In the genomic region with DNA sequence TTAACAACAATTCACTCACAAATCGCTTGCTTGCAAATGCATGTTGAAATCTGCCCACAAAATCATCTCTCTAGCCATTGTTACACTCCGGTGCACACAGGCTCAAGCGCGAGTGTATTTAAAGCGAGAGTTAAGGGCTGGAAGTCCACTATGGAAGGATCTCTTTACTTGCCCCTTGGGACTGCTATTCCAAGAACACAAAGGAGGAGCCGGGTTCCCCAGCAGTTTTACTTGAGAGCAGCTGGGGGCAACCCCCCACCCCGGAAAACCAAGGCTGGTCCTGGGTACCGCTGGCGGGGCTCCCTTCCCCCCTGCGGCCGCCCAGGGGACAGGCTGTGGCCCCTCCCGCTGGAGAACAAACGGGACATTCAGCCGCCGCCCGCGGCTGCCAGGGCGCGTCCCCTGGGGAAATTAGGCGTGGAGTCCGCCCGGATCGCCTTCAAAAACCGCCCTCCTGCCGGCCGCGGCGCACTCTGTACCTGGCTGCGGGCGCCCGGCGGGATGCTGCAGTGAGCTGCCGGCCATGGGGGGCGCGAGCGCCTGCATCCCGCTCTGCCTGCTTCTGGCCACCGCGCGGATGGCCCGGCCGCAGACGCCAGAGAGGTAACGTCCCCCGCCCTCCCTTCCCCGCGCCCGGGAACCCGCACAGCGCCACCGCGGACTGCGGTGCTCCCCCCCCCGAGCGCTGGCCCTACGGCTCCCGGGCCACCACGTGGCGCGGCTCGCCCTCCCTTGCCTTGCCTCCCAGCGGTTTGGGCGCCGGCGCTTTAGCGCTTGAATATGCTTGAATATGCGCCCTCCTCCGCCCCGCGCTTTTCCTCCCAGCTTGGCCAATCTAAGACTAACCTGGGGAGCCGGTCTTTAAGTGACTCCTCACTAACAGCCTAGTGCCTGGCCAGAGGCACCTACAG, we compare ENCODE assay signal across 9 mouse cellular contexts. TPM values are rescaled to one million over a fixed set of nuclear protein-coding genes. Genes with fewer than 3 reads are reported as not detected.
DNase-seq lines count a peak whose midpoint lies in the region; ATAC-seq lines count a peak whose summit lies in the region.
"Had no signal": no experiment of that assay in that cellular context is flagged by ENCODE, and none has a peak within 500 bp of the region (broad histone marks: within the 10 kb centered on the region; RNA-seq: fewer than 3 reads in every experiment).

TSS of gene Pcolce2 (plus strand) at position 331 of the 911 bp plus-strand sequence.

- no peaks in the 10 kb centered on the region for H3K9me3 ChIP-seq in hindbrain, embryonic 16.5 days (ENCODE audit: control insufficient read depth, low read length)
- H3K9me3 ChIP-seq in midbrain, embryonic 13.5 days = no peaks in the 10 kb centered on the region

- peaks cover 3% of the 10 kb centered on the region; the same call in 1 of the 2 replicates for H3K4me1 ChIP-seq in hindbrain, embryonic 16.5 days (ENCODE audit: control insufficient read depth, insufficient read depth, low read depth, low read length)
- peaks cover 3% of the 10 kb centered on the region; the same call in 1 of the 2 replicates for H3K4me1 ChIP-seq in midbrain, embryonic 13.5 days (replicated peaks)

- peak within 1 kb of the TSS; percentile 64 for H3K27ac ChIP-seq in hindbrain, embryonic 16.5 days (ENCODE audit: low read depth, low read length)
- peak within 1 kb of the TSS; percentile 63 for H3K27ac ChIP-seq in midbrain, embryonic 13.5 days
- H3K27ac ChIP-seq: macrophage had no signal

- H3K4me3 ChIP-seq in hindbrain, embryonic 16.5 days (ENCODE audit: low read length) = peak within 1 kb of the TSS; percentile 88
- peak within 1 kb of the TSS; percentile 79 for H3K4me3 ChIP-seq in midbrain, embryonic 13.5 days (replicated peaks)

- 0% methylated on average over 46 of the region's 71 CpGs for WGBS in hindbrain, embryonic 16.5 days
- 1% methylated on average over 69 of the region's 71 CpGs for WGBS in midbrain, embryonic 13.5 days

- ATAC-seq in frontal cortex, adult (ENCODE audit: low TSS enrichment) = peak; percentile 91
- peak; percentile 93 for ATAC-seq in hindbrain, embryonic 16.5 days
- peak; percentile 97 for ATAC-seq in midbrain, embryonic 13.5 days

- no peaks in the 10 kb centered on the region for H3K36me3 ChIP-seq in hindbrain, embryonic 16.5 days (ENCODE audit: control insufficient read depth, insufficient read depth, low read length)
- no peaks in the 10 kb centered on the region for H3K36me3 ChIP-seq in midbrain, embryonic 13.5 days

- no peak for DNase-seq in frontal cortex, postnatal 14 days (ENCODE audit: low spot score in 2 of 2)
- peak; percentile 62 to 69 for DNase-seq in cerebellum, postnatal 14 days
- DNase-seq in gastrocnemius, postnatal 14 days = peak; percentile 44
- DNase-seq in left cerebral cortex, postnatal 36 days (ENCODE audit: low spot score in 2 of 2) = peak; percentile 15 to 30
- peak; percentile 54 for DNase-seq in testis, postnatal 10 days (ENCODE audit: low spot score)

- peak within 1 kb of the TSS; percentile 87 for H3K9ac ChIP-seq in hindbrain, embryonic 16.5 days (ENCODE audit: low read depth, low read length)
- H3K9ac ChIP-seq in midbrain, embryonic 13.5 days (replicated peaks) = peak within 1 kb of the TSS; percentile 83

- intact Hi-C loops in gastrocnemius, postnatal 14 days (cut with DNase I; ENCODE audit: low total_unique reads) = no loop called here
- intact Hi-C loops in left cerebral cortex, postnatal 36 days (cut with DNase I) = no loop called here

- H3K4me2 ChIP-seq in hindbrain, embryonic 16.5 days (ENCODE audit: low read length) = peak within 1 kb of the TSS; percentile 99
- peak within 1 kb of the TSS; percentile 95 for H3K4me2 ChIP-seq in midbrain, embryonic 13.5 days (replicated peaks)

- peaks cover 2% of the 10 kb centered on the region for H3K27me3 ChIP-seq in hindbrain, embryonic 16.5 days (replicated peaks; ENCODE audit: control insufficient read depth, insufficient read depth, low read length)
- H3K27me3 ChIP-seq in midbrain, embryonic 13.5 days = peaks cover 25% of the 10 kb centered on the region

RNA-seq across cellular contexts. Expression of gene Pcolce2, which starts in this region (rescaled TPM):
- total RNA-seq in gastrocnemius, postnatal 14 days (2021) = 1 to 10 TPM; 7.4 to 9.9 TPM
- polyA plus RNA-seq in hindbrain, embryonic 16.5 days (2015; fragmentation: Nextera tagmentation; extraction: Ambion mirVana) = 1.8 and 2.2 TPM in 2 replicates
- 1 to 10 TPM; 1.7 to 1.8 TPM for total RNA-seq in left cerebral cortex, postnatal 36 days (2021)
- polyA plus RNA-seq in midbrain, embryonic 13.5 days (2015; fragmentation: Nextera tagmentation; extraction: Ambion mirVana) = 1.8 and 2.5 TPM in 2 replicates

Comparison
In these comparisons a context has a peak if more than half of its experiments do, and no peak if none do; other contexts are left out.
1. DNase-seq: peak in cerebellum, postnatal 14 days (2 of 2), gastrocnemius, postnatal 14 days (single experiment), left cerebral cortex, postnatal 36 days (2 of 2) and testis, postnatal 10 days (single experiment); none in frontal cortex, postnatal 14 days (0 of 2).
2. Peak in every context shown above with its lines, with median percentiles within 50 percentile points of each other: ATAC-seq.